Mouse (Mus musculus) kidney, embryonic 16.5 days (tissue): ENCODE measurements around the gene Cep250. TPM values are rescaled to one million over a fixed set of nuclear protein-coding genes. Genes with fewer than 3 reads are reported as not detected.

Experiments used
- ATAC-seq: fragments of 200-750 bp; cut with Nextera tagmentation; 2 replicates; pipeline ENCODE4 v1.8.0; 2017; ENCODE audit warnings: moderate TSS enrichment; ENCODE audit not compliant: low FRiP score, low TSS enrichment
- H3K27ac ChIP-seq: fragments of 300-500 bp; sonication (generic); 2 replicates; pipeline ENCODE4 v1.5.1; 2014; ENCODE audit warnings: low read length
- H3K27me3 ChIP-seq: fragments of 300-500 bp; sonication (generic); 2 replicates; pipeline ENCODE4 v1.6.1; 2014; ENCODE audit warnings: low read length, control low read depth, mixed read lengths; ENCODE audit not compliant: insufficient read depth
- H3K36me3 ChIP-seq: fragments of 300-500 bp; sonication (generic); 2 replicates; pipeline ENCODE4 v1.6.1; 2014; ENCODE audit warnings: low read length, control low read depth, mixed read lengths; ENCODE audit not compliant: insufficient read depth
- H3K4me1 ChIP-seq: fragments of 300-500 bp; sonication (generic); 2 replicates; pipeline ENCODE4 v1.6.1; 2014; ENCODE audit warnings: low read length, control low read depth, mixed read lengths; ENCODE audit not compliant: insufficient read depth
- H3K4me2 ChIP-seq: fragments of 300-500 bp; sonication (generic); replicated peaks from 2 replicates; pipeline ENCODE4 v1.6.1; 2014; ENCODE audit warnings: low read depth, low read length
- H3K4me3 ChIP-seq: fragments of 300-500 bp; sonication (generic); 2 replicates; pipeline ENCODE4 v1.5.1; 2014; ENCODE audit warnings: mild to moderate bottlenecking, low read length
- H3K9ac ChIP-seq: fragments of 300-500 bp; sonication (generic); replicated peaks from 2 replicates; pipeline ENCODE4 v1.6.1; 2014; ENCODE audit warnings: low read length
- H3K9me3 ChIP-seq: fragments of 300-500 bp; sonication (generic); 2 replicates; pipeline ENCODE4 v1.6.1; 2016; ENCODE audit warnings: low read length, control low read depth
- WGBS: fragments of 180-500 bp; shearing (Covaris S2); extraction: QIAGEN DNeasy Blood & Tissue Kit; methylation state at CpG from one replicate; pipeline ENCODE4 v1.1.7; 2014; 5-methylcytosine and 5-hydroxymethylcytosine counted together
- polyA plus RNA-seq: library from polyadenylated mRNA; unstranded; fragments of >200 nt; fragmentation: Nextera tagmentation; extraction: Ambion mirVana; gene quantifications from 2 replicates; pipeline ENCODE4 v1.2.1, GENCODE M21; 2015

Gene Cep250
- polyA plus RNA-seq, 1 experiment from 2014 or later: 18.1 TPM

DNA sequence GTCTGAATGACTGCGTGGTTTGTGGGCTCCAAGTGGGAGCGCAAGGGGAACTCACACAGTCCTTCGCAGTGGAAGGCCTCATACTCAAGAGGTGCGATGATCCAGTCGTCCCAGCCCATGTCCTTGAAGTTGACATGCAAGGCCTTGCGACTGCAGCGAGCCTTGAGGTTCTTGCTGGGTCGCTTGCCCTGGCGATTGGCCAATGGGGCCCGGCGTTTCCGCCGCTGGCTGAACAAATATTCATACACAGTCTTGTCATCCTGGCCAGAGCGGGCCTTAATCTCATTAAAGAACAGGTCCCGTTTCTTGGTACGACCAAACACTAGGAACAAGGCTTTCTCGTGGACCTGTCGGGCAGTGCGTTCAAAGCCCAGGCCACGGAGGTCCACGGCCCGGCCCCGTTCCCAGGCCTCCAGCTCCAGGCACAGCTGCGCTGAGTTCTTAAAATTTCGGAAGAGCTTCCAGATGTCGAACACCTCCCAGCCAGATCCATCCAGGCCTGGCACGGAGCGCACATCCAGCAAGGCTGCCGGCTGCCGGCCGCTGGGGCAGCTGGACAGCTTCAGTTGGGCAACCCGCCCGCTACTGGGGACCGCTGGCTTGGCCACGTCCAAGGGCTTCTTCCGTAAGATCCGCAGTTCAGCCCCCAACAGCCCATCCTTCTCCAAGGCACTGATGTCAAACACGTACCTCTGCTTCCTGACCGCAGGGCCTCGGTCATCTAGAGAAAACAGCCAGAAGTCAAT, 14.4 kb upstream of the Cep250 start:
- no peaks in the 10 kb centered on the region for H3K27me3 ChIP-seq
- H3K4me1 ChIP-seq: peaks cover 14% of the 10 kb centered on the region
- H3K9me3 ChIP-seq: no peaks in the 10 kb centered on the region
- no peak overlapping the region for H3K4me3 ChIP-seq
- H3K4me2 ChIP-seq: no peak overlapping the region
- no peaks in the 10 kb centered on the region for H3K36me3 ChIP-seq
- no peak overlapping the region for H3K9ac ChIP-seq
- no peak overlapping the region for H3K27ac ChIP-seq
- 75% methylated on average over 40 of the region's 40 CpGs for WGBS
- no peak for ATAC-seq

GRCm38 (mm10) chr2:155943463-155943862, 12.8 kb upstream of the Cep250 start:
- WGBS: 6% methylated on average over 8 of the region's 8 CpGs
- no peak for ATAC-seq

DNA sequence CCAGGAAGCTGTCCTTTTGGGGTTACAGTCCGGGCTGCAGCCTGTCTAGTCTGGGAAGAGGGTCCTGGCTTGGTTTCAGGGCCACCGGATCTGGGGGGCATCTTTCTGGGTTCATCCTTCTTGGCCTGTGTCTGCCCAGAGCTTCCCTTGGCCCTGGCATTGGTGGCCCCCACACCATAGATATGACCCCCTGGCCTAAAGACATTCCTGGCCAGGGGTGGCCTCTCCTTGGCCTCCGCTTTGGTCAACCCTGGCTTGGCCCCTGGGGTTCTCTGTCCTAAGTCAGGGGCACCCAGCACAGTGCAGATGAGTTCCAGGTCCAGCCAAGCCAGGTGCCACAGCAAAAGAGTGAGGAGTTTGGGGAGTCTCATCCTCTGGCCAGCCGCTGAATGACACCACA, 11.6 kb upstream of the Cep250 start:
- peak; percentile 44; the same call in 1 of the 2 replicates for ATAC-seq
- Histone ChIP-seq H3K4me1 (peaks cover 17% of the 10 kb centered on the region), H3K27me3 (0 out of 2 replicates have a peak, but pooled peaks cover 2% of the 10 kb centered on the region), H3K4me3 (no peak overlapping the region), H3K36me3 (no peaks in the 10 kb centered on the region), H3K4me2 (0 out of 2 replicates have a peak overlapping the region, but pooled peaks have one; percentile 14), H3K27ac (no peak overlapping the region), H3K9ac (no peak overlapping the region), H3K9me3 (no peaks in the 10 kb centered on the region)
- WGBS: 74% methylated on average over 4 of the region's 4 CpGs

More at GRCm38 (mm10) chr2:155943463-155943862, 12.8 kb upstream of the Cep250 start:
- Histone ChIP-seq H3K27ac (no peak overlapping the region), H3K4me1 (peaks cover 17% of the 10 kb centered on the region), H3K9me3 (no peaks in the 10 kb centered on the region), H3K27me3 (no peaks in the 10 kb centered on the region), H3K4me3 (0 out of 2 replicates have a peak overlapping the region, but pooled peaks have one; percentile 5), H3K4me2 (peak overlapping the region; percentile 44), H3K36me3 (no peaks in the 10 kb centered on the region), H3K9ac (peak overlapping the region; percentile 13; the same call in 1 of the 2 replicates)

- Histone ChIP-seq H3K4me1 (peaks cover 17% of the 10 kb centered on the region), H3K9ac (0 out of 2 replicates have a peak within 1 kb of the TSS, but pooled peaks have one; percentile 22), H3K27me3 (0 out of 2 replicates have a peak, but pooled peaks cover 2% of the 10 kb centered on the region), H3K36me3 (no peaks in the 10 kb centered on the region), H3K4me2 (peak within 1 kb of the TSS; percentile 14; the same call in 1 of the 2 replicates), H3K9me3 (no peaks in the 10 kb centered on the region), H3K4me3 (no peak within 1 kb of the TSS), H3K27ac (no peak within 1 kb of the TSS)
- no peak for ATAC-seq
- 45% methylated on average over 13 of the region's 13 CpGs for WGBS
These were observed 11.1 kb upstream of the Cep250 start, which contains the start of gene Gdf5 for GRCm38 (mm10) chr2:155945124-155945523. Gdf5 (minus strand) TSS chr2:155945367.

- Histone ChIP-seq H3K9me3 (no peaks in the 10 kb centered on the region), H3K4me2 (no peak overlapping the region), H3K4me1 (peaks cover 17% of the 10 kb centered on the region), H3K27me3 (0 out of 2 replicates have a peak, but pooled peaks cover 2% of the 10 kb centered on the region), H3K9ac (no peak overlapping the region), H3K27ac (no peak overlapping the region), H3K4me3 (no peak overlapping the region), H3K36me3 (no peaks in the 10 kb centered on the region)
- 42% methylated on average over 5 of the region's 5 CpGs for WGBS
- no peak for ATAC-seq
These were observed 10.7 kb upstream of the Cep250 start for GRCm38 (mm10) chr2:155945580-155945979.

- Histone ChIP-seq H3K9me3 (no peaks in the 10 kb centered on the region), H3K27me3 (0 out of 2 replicates have a peak, but pooled peaks cover 2% of the 10 kb centered on the region), H3K4me3 (no peak overlapping the region), H3K4me1 (peaks cover 17% of the 10 kb centered on the region), H3K36me3 (no peaks in the 10 kb centered on the region), H3K4me2 (no peak overlapping the region), H3K9ac (no peak overlapping the region), H3K27ac (no peak overlapping the region)
- 2% methylated on average over 7 of the region's 7 CpGs for WGBS
- ATAC-seq: no peak
These were observed 10.2 kb upstream of the Cep250 start for GRCm38 (mm10) chr2:155946069-155946468.

GRCm38 (mm10) chr2:155946499-155946898, 9.8 kb upstream of the Cep250 start:
- ATAC-seq: no peak
- no peak overlapping the region for H3K4me2 ChIP-seq
- H3K9ac ChIP-seq: no peak overlapping the region
- WGBS: 30% methylated on average over 4 of the region's 4 CpGs
- H3K4me3 ChIP-seq: no peak overlapping the region
- H3K9me3 ChIP-seq: no peaks in the 10 kb centered on the region
- H3K36me3 ChIP-seq: no peaks in the 10 kb centered on the region
- H3K27ac ChIP-seq: no peak overlapping the region
- H3K4me1 ChIP-seq: peaks cover 17% of the 10 kb centered on the region
- 0 out of 2 replicates have a peak, but pooled peaks cover 2% of the 10 kb centered on the region for H3K27me3 ChIP-seq

DNA sequence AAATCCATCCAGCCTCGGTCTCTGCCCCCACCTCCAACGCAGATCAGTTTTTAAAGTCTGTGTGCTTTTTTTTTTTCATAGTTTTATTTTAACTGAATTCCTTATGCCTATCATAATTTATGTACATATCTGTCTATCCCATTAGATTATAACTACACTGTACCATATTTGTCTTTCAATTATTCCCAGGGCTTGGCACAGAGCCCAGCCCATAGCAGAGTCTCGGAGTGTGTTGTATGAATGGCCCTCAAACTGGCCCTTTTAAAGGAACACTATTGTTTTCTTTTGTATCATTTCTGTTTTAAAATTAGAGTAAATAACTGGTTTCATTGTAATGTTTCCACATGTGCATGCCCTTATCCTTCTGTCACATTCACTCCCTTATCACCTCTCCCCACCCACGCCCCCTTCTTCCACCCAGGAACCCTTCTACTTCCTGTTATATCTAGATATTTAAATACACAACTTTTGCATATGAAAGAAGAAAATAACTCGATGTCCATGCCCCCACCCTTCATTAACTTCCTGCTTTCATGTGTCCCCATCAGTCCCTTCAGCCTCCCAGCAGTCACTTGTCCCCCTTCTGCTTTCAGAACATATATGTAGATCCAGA, 8.8 kb upstream of the Cep250 start:
- no peak overlapping the region for H3K9ac ChIP-seq
- H3K36me3 ChIP-seq: no peaks in the 10 kb centered on the region
- WGBS: 55% methylated on average over 5 of the region's 5 CpGs
- H3K4me3 ChIP-seq: no peak overlapping the region
- no peak overlapping the region for H3K4me2 ChIP-seq
- 0 out of 2 replicates have a peak, but pooled peaks cover 2% of the 10 kb centered on the region for H3K27me3 ChIP-seq
- no peak for ATAC-seq
- peaks cover 17% of the 10 kb centered on the region for H3K4me1 ChIP-seq
- H3K9me3 ChIP-seq: no peaks in the 10 kb centered on the region
- H3K27ac ChIP-seq: no peak overlapping the region

DNA sequence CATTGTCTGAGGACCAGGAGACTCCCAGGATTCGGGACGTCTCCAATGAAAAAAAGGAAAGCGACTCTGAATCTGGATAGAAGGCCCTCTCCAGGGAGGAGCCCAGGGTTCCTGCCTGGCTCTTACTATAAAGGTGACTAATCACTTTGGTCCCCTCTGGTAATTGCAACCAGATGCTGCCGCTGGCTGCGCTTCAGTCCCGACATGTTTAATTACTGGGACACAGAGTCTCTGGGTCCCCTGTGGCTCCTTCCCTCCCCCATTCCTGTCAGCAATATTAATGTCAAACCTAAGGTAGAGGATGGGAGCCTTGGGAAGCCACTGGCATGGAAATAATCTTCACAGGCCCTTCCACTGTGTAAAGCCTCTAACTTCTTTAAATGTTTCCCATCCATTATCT, 6.9 kb upstream of the Cep250 start:
- H3K27me3 ChIP-seq: 0 out of 2 replicates have a peak, but pooled peaks cover 2% of the 10 kb centered on the region
- H3K27ac ChIP-seq: no peak overlapping the region
- no peak overlapping the region for H3K4me3 ChIP-seq
- 10% methylated on average over 6 of the region's 6 CpGs for WGBS
- no peaks in the 10 kb centered on the region for H3K9me3 ChIP-seq
- H3K36me3 ChIP-seq: no peaks in the 10 kb centered on the region
- peak overlapping the region; percentile 31; the same call in 1 of the 2 replicates for H3K9ac ChIP-seq
- ATAC-seq: no peak
- no peak overlapping the region for H3K4me2 ChIP-seq
- H3K4me1 ChIP-seq: peaks cover 8% of the 10 kb centered on the region; the same call in 1 of the 2 replicates
